ENCODE assay signal across 11 mouse cellular contexts in the genomic region with DNA sequence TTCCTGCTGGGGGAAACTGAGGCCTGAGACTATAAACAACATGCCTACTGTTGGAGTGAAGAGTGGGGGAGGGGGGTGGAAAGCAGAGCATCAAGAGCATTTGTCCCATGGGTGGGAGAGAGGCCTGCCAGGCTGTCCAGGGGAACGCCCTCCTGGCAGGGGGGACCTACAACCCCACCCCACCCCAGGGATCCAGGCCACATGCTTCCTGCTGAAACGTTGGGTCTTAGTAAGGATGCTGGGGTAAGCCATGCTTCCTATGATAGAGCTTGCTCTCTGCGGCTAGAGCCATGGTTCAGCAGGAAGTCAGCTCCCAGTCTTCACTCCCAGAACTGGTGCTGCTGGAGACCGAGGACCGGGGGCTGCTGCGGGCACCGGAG. TPM values are rescaled to one million over a fixed set of nuclear protein-coding genes. Genes with fewer than 3 reads are reported as not detected.
DNase-seq lines count a peak whose midpoint lies in the region; ATAC-seq and TF ChIP-seq lines count a peak whose summit lies in the region.
"Had no signal": no experiment of that assay in that cellular context is flagged by ENCODE, and none has a peak within 500 bp of the region (broad histone marks: within the 10 kb centered on the region; RNA-seq: fewer than 3 reads in every experiment).

No protein-coding gene starts in this region.

- 0 out of 2 replicates have a peak, but pooled peaks have one; percentile 15 for TF ChIP-seq EP300 in ES-Bruce4 (IDR thresholded peaks at IDR 0.05; ENCODE audit: insufficient read depth, low read depth, low read length)

- H3K9me3 ChIP-seq in heart, embryonic 10.5 days: no peaks in the 10 kb centered on the region
- H3K9me3 ChIP-seq in kidney, embryonic 16.5 days (ENCODE audit: low read length): no peaks in the 10 kb centered on the region
- no peaks in the 10 kb centered on the region for H3K9me3 ChIP-seq in ES-Bruce4 (replicated peaks; ENCODE audit: control insufficient read depth, insufficient read depth, low read length, poor library complexity, severe bottlenecking)
- H3K9me3 ChIP-seq in liver, embryonic 13.5 days (replicated peaks): no peaks in the 10 kb centered on the region
- H3K9me3 ChIP-seq: embryonic facial prominence, embryonic 13.5 days; midbrain, embryonic 15.5 days had no signal

- TF ChIP-seq POLR2A in ES-Bruce4 (IDR thresholded peaks at IDR 0.05; ENCODE audit: insufficient read depth, low read length): no peak

- H3K36me3 ChIP-seq in heart, embryonic 10.5 days: no peaks in the 10 kb centered on the region
- H3K36me3 ChIP-seq in kidney, embryonic 16.5 days (ENCODE audit: insufficient read depth, low read length): no peaks in the 10 kb centered on the region
- no peaks in the 10 kb centered on the region for H3K36me3 ChIP-seq in ES-Bruce4 (ENCODE audit: control insufficient read depth, insufficient read depth, low read length, poor library complexity, severe bottlenecking)
- peaks cover 4% of the 10 kb centered on the region; the same call in 1 of the 2 replicates for H3K36me3 ChIP-seq in liver, embryonic 13.5 days
- H3K36me3 ChIP-seq: embryonic facial prominence, embryonic 13.5 days; midbrain, embryonic 15.5 days had no signal

- 0 out of 2 replicates have a peak overlapping the region, but pooled peaks have one; percentile 8 for H3K9ac ChIP-seq in kidney, embryonic 16.5 days (replicated peaks; ENCODE audit: low read length)
- no peak overlapping the region for H3K9ac ChIP-seq in ES-Bruce4 (ENCODE audit: low read depth, poor library complexity, severe bottlenecking)
- peak overlapping the region; percentile 33; the same call in 1 of the 2 replicates for H3K9ac ChIP-seq in liver, embryonic 13.5 days
- H3K9ac ChIP-seq: embryonic facial prominence, embryonic 13.5 days; midbrain, embryonic 15.5 days had no signal

- no peak for DNase-seq in heart, embryonic 10.5 days (ENCODE audit: low spot score)
- no peak for DNase-seq in heart, postnatal 10 days
- DNase-seq in kidney, postnatal 25 days: no peak
- no peak for DNase-seq in liver, embryonic 13.5 days
- DNase-seq in thymus, postnatal 0 days (ENCODE audit: low spot score): no peak
- DNase-seq in natural killer cell, adult 2 months (ENCODE audit: low spot score in 2 of 2): no peak

- peaks cover 88% of the 10 kb centered on the region for H3K4me1 ChIP-seq in heart, embryonic 10.5 days
- H3K4me1 ChIP-seq in kidney, embryonic 16.5 days (ENCODE audit: insufficient read depth, low read length): peaks cover 51% of the 10 kb centered on the region
- H3K4me1 ChIP-seq in ES-Bruce4 (ENCODE audit: control insufficient read depth, insufficient read depth, low read length): peaks cover 23% of the 10 kb centered on the region
- peaks cover 100% of the 10 kb centered on the region for H3K4me1 ChIP-seq in liver, embryonic 13.5 days (replicated peaks)

- TF ChIP-seq CTCF in ES-Bruce4 (IDR thresholded peaks at IDR 0.05; ENCODE audit: low read depth, low read length): no peak

- intact Hi-C loops in heart, postnatal 10 days (cut with DNase I): no loop called here

- no peak overlapping the region for H3K4me3 ChIP-seq in heart, embryonic 10.5 days
- H3K4me3 ChIP-seq in kidney, embryonic 16.5 days (ENCODE audit: low read length): no peak overlapping the region
- H3K4me3 ChIP-seq in ES-Bruce4 (ENCODE audit: low read depth, low read length): no peak overlapping the region
- H3K4me3 ChIP-seq in liver, embryonic 13.5 days (replicated peaks): no peak overlapping the region
- H3K4me3 ChIP-seq: embryonic facial prominence, embryonic 13.5 days; midbrain, embryonic 15.5 days had no signal

- peak overlapping the region; percentile 69 for H3K27ac ChIP-seq in heart, embryonic 10.5 days
- peak overlapping the region; percentile 77 for H3K27ac ChIP-seq in kidney, embryonic 16.5 days (ENCODE audit: low read length)
- H3K27ac ChIP-seq in ES-Bruce4 (ENCODE audit: insufficient read depth, low read length): peak overlapping the region; percentile 2; the same call in 1 of the 2 replicates
- peak overlapping the region; percentile 72 for H3K27ac ChIP-seq in liver, embryonic 13.5 days
- H3K27ac ChIP-seq: embryonic facial prominence, embryonic 13.5 days; midbrain, embryonic 15.5 days had no signal

- H3K27me3 ChIP-seq in heart, embryonic 10.5 days (ENCODE audit: insufficient read depth, poor library complexity, severe bottlenecking): no peaks in the 10 kb centered on the region
- no peaks in the 10 kb centered on the region for H3K27me3 ChIP-seq in kidney, embryonic 16.5 days (ENCODE audit: insufficient read depth, low read length)
- H3K27me3 ChIP-seq in ES-Bruce4 (ENCODE audit: control insufficient read depth, insufficient read depth, low read length, poor library complexity, severe bottlenecking): no peaks in the 10 kb centered on the region
- no peaks in the 10 kb centered on the region for H3K27me3 ChIP-seq in liver, embryonic 13.5 days
- H3K27me3 ChIP-seq: embryonic facial prominence, embryonic 13.5 days; midbrain, embryonic 15.5 days had no signal

- no peak for ATAC-seq in kidney, embryonic 16.5 days (ENCODE audit: low FRiP score, low TSS enrichment)
- ATAC-seq in liver, embryonic 13.5 days (ENCODE audit: low read depth): no peak
- ATAC-seq: activated CD4-positive, CD25-positive, alpha-beta regulatory T cell, adult 4 months; midbrain, embryonic 15.5 days had no signal

- 58% methylated on average over 7 of the region's 7 CpGs for WGBS in heart, embryonic 10.5 days
- 80% methylated on average over 7 of the region's 7 CpGs for WGBS in kidney, embryonic 16.5 days
- WGBS in liver, embryonic 13.5 days (ENCODE audit: insufficient replicate concordance): 21% methylated on average over 7 of the region's 7 CpGs

- no peak overlapping the region for H3K4me2 ChIP-seq in kidney, embryonic 16.5 days (replicated peaks; ENCODE audit: low read depth, low read length)
- peak overlapping the region; percentile 28; the same call in 1 of the 2 replicates for H3K4me2 ChIP-seq in liver, embryonic 13.5 days
- H3K4me2 ChIP-seq: embryonic facial prominence, embryonic 13.5 days; midbrain, embryonic 15.5 days had no signal

RNA-seq across cellular contexts. Expression of a gene that starts 7.7 kb away (rescaled TPM):
- 34.1 and 41.2 TPM in 2 replicates for polyA plus RNA-seq in heart, embryonic 10.5 days (2016; fragmentation: Nextera tagmentation; extraction: Ambion mirVana)
- total RNA-seq in heart, postnatal 10 days (2021): 10 to 100 TPM; 48.3 to 61.0 TPM
- polyA plus RNA-seq in kidney, embryonic 16.5 days (2015; fragmentation: Nextera tagmentation; extraction: Ambion mirVana): 65.8 and 68.7 TPM in 2 replicates
- 25.8 and 37.1 TPM in 2 replicates for polyA plus RNA-seq in ES-Bruce4 (2011; ENCODE audit: insufficient read depth, insufficient read length, low read depth, missing spikeins)
- polyA plus RNA-seq in liver, embryonic 13.5 days (2015; fragmentation: Nextera tagmentation; extraction: Ambion mirVana): 35.4 and 36.0 TPM in 2 replicates
- 44.6 and 45.3 TPM in 2 replicates for polyA plus RNA-seq in thymus, postnatal 0 days (2015; fragmentation: Nextera tagmentation; extraction: Ambion mirVana)

RNA-seq across cellular contexts. Expression of a gene that starts 28.6 kb away (rescaled TPM):
- polyA plus RNA-seq in heart, embryonic 10.5 days (2016; fragmentation: Nextera tagmentation; extraction: Ambion mirVana): not detected in 2 replicates
- total RNA-seq in heart, postnatal 10 days (2021): under 1 TPM; 0.35 to 0.81 TPM
- 2.7 and 4.0 TPM in 2 replicates for polyA plus RNA-seq in kidney, embryonic 16.5 days (2015; fragmentation: Nextera tagmentation; extraction: Ambion mirVana)
- polyA plus RNA-seq in ES-Bruce4 (2011; ENCODE audit: insufficient read depth, insufficient read length, low read depth, missing spikeins): not detected in 2 replicates
- 0.23 and 0.30 TPM in 2 replicates for polyA plus RNA-seq in liver, embryonic 13.5 days (2015; fragmentation: Nextera tagmentation; extraction: Ambion mirVana)
- 0.49 and 0.74 TPM in 2 replicates for polyA plus RNA-seq in thymus, postnatal 0 days (2015; fragmentation: Nextera tagmentation; extraction: Ambion mirVana)
- polyA plus RNA-seq: activated CD4-positive, CD25-positive, alpha-beta regulatory T cell, adult 4 months had no signal

RNA-seq across cellular contexts. Expression of a gene that starts 31.9 kb away (rescaled TPM):
- 0.20 TPM in 1 of 2 replicates, not detected in the other for polyA plus RNA-seq in heart, embryonic 10.5 days (2016; fragmentation: Nextera tagmentation; extraction: Ambion mirVana)
- total RNA-seq in heart, postnatal 10 days (2021): 1 to 10 TPM; 3.1 to 3.2 TPM
- 0.58 and 0.81 TPM in 2 replicates for polyA plus RNA-seq in kidney, embryonic 16.5 days (2015; fragmentation: Nextera tagmentation; extraction: Ambion mirVana)
- polyA plus RNA-seq in ES-Bruce4 (2011; ENCODE audit: insufficient read depth, insufficient read length, low read depth, missing spikeins): not detected in 2 replicates
- 0.33 and 0.60 TPM in 2 replicates for polyA plus RNA-seq in liver, embryonic 13.5 days (2015; fragmentation: Nextera tagmentation; extraction: Ambion mirVana)
- polyA plus RNA-seq in thymus, postnatal 0 days (2015; fragmentation: Nextera tagmentation; extraction: Ambion mirVana): 1.2 and 1.8 TPM in 2 replicates
- polyA plus RNA-seq: activated CD4-positive, CD25-positive, alpha-beta regulatory T cell, adult 4 months had no signal

RNA-seq across cellular contexts. Expression of a gene that starts 42.0 kb away (rescaled TPM):
- polyA plus RNA-seq in heart, embryonic 10.5 days (2016; fragmentation: Nextera tagmentation; extraction: Ambion mirVana): 26.4 and 26.9 TPM in 2 replicates
- total RNA-seq in heart, postnatal 10 days (2021): 10 to 100 TPM; 19.2 to 22.0 TPM
- 36.7 and 37.8 TPM in 2 replicates for polyA plus RNA-seq in kidney, embryonic 16.5 days (2015; fragmentation: Nextera tagmentation; extraction: Ambion mirVana)
- 23.9 and 24.8 TPM in 2 replicates for polyA plus RNA-seq in ES-Bruce4 (2011; ENCODE audit: insufficient read depth, insufficient read length, low read depth, missing spikeins)
- 14.1 and 15.7 TPM in 2 replicates for polyA plus RNA-seq in liver, embryonic 13.5 days (2015; fragmentation: Nextera tagmentation; extraction: Ambion mirVana)
- polyA plus RNA-seq in thymus, postnatal 0 days (2015; fragmentation: Nextera tagmentation; extraction: Ambion mirVana): 26.9 and 27.9 TPM in 2 replicates

RNA-seq across cellular contexts. Expression of a gene that starts 58.6 kb away (rescaled TPM):
- 26.7 and 40.5 TPM in 2 replicates for polyA plus RNA-seq in heart, embryonic 10.5 days (2016; fragmentation: Nextera tagmentation; extraction: Ambion mirVana)
- 10 to 100 TPM; 10.2 to 12.5 TPM for total RNA-seq in heart, postnatal 10 days (2021)
- polyA plus RNA-seq in kidney, embryonic 16.5 days (2015; fragmentation: Nextera tagmentation; extraction: Ambion mirVana): 44.8 and 47.0 TPM in 2 replicates
- 19.1 TPM in 2 replicates for polyA plus RNA-seq in ES-Bruce4 (2011; ENCODE audit: insufficient read depth, insufficient read length, low read depth, missing spikeins)
- polyA plus RNA-seq in liver, embryonic 13.5 days (2015; fragmentation: Nextera tagmentation; extraction: Ambion mirVana): 15.8 and 20.2 TPM in 2 replicates
- polyA plus RNA-seq in thymus, postnatal 0 days (2015; fragmentation: Nextera tagmentation; extraction: Ambion mirVana): 28.0 and 30.2 TPM in 2 replicates

Comparison
In these comparisons a context has a peak if more than half of its experiments do, and no peak if none do; other contexts are left out.
1. H3K27ac ChIP-seq: peak in every context shown above with its lines; median percentile 77 in kidney, embryonic 16.5 days; 72 in liver, embryonic 13.5 days; 69 in heart, embryonic 10.5 days; 2 in ES-Bruce4.